Mouse (Mus musculus): ENCODE results near the gene Rdh7.
"Not testable (repeated sequence)": the region's sequence is repeated elsewhere in the genome, so short reads cannot be mapped to it uniquely, and the experiment has no call there.

Gene Rdh7

GRCm38 (mm10) chr10:127888605-127889004 is at the start of gene Rdh7:
Rdh7 (minus strand) TSS chr10:127888817.
- no peak for DNase-seq (ENCODE audit: low spot score)

GRCm38 (mm10) chr10:127937428-127938010 is 48.9 kb upstream of the Rdh7 start:
- DNase-seq (ENCODE audit: low spot score), result no peak

DNA sequence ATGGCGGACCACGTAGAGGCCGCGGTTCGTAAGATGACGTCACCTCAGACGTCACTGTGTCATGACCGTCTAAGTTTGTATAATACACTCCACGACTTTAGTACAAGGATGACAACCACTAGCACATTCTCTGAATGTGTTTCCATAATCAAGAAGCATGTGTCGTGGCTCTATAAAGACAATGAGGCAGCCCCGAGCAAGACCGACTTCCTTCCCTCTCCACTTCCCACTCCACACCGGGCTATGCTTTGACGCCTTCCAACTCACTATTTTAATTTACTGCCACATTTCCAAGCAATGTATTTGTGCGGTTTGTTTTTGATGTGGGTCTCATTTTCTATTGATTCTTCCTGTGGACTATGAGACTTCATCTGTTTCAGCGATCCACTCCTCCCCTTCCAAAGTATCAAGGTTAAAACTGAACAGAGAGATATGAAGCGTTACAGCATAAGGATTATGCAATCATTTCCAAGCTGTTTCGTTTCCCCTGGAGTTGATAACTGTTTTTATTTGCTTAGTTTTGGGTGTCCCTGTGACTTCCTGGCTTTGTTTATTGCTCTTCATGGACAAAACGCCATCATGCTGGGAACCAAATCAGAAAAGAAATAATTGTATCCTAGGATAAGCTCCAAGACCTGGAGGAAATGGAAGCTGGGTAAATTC is 48.3 kb upstream of the Rdh7 start:
- no peak for DNase-seq (ENCODE audit: low spot score)

GRCm38 (mm10) chr10:127936271-127936670 is 47.7 kb upstream of the Rdh7 start:
- no peak for DNase-seq (ENCODE audit: low spot score)

- DNase-seq (ENCODE audit: low spot score), result no peak
Observed at GRCm38 (mm10) chr10:127932290-127932926, 43.8 kb upstream of the Rdh7 start.

GRCm38 (mm10) chr10:127927737-127928136 is 39.1 kb upstream of the Rdh7 start:
- DNase-seq (ENCODE audit: low spot score), result no peak

DNA sequence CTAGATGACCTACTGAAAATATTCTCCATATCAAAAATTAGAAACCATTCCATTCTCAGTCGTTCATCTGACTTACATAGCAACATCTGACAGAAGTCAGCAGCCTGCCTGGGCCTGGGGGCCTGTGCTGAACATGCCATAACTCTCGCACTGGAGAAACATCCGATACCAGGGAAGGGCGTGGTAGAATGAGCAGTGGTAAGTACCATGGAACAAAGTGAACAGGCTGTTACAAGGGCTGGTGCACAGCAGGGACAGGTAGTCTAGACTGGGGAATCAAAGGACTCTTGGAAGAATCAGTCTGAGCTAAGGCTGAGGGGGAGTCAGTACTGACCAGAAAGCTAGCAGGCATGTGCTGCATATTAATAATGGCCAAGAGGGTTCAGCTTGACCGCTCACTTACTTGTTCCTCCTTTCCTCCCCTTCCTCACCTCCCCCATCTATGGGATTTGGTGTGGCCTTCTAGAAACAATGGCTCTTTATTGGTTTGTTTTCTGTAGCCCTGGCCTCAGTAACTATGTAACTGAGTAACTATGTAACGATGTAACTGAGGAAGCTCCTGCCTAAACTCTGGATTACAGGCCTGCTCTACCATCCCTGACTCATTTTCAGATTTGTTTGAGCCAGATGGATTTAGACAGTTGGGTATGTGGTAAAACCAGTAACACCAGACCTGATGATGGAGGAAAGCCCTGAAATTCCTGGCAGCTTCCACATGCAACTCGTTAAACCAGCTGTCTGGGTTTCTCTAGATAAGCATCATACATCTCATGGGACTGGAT is 36.2 kb upstream of the Rdh7 start:
- DNase-seq (ENCODE audit: low spot score), result no peak

DNA sequence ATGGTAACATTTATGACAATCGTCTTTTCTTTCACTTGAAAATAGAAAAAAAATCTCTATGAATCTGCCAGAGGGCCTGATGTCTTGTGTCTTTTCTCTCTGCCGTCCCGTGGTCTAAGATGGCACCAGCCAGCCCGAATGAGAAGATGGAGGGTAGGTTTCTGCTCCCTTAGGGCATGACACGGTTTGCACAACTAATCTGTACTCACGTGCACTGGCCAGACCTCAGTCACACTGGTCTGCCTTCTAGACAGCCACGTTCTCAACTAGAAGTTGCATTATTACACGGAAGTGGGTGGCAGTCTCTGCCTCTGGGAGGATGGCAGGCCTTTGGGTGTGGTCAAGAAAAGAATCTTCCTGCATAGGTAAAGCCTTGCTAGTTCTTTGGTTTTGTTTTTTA is 34.4 kb upstream of the Rdh7 start:
- DNase-seq (ENCODE audit: low spot score), result no peak

- no peak for DNase-seq (ENCODE audit: low spot score)
Observed at GRCm38 (mm10) chr10:127922241-127922640, 33.6 kb upstream of the Rdh7 start.

- DNase-seq (ENCODE audit: low spot score), result no peak
Observed at GRCm38 (mm10) chr10:127917651-127918050, 29.0 kb upstream of the Rdh7 start.

DNA sequence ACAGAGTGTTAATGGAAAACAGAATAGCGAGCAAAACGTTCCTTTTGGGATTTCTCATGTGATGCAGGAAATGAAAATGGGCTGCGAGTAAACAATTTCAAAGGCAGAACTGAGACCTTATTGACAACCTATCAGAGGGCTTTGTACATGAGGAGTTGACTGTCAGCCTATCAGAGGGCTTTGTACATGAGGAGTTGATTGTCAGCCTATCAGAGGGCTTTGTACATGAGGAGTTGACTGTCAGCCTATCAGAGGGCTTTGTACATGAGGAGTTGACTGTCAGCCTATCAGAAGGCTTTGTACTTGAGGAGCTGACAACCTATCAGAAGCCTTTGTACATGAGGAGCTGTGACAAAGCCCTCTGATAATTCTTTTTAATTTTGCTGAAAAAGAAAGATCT is 28.6 kb upstream of the Rdh7 start:
- not testable (repeated sequence) for DNase-seq (ENCODE audit: low spot score)

GRCm38 (mm10) chr10:127915578-127915977 is 27.0 kb upstream of the Rdh7 start:
- no peak for DNase-seq (ENCODE audit: low spot score)

DNA sequence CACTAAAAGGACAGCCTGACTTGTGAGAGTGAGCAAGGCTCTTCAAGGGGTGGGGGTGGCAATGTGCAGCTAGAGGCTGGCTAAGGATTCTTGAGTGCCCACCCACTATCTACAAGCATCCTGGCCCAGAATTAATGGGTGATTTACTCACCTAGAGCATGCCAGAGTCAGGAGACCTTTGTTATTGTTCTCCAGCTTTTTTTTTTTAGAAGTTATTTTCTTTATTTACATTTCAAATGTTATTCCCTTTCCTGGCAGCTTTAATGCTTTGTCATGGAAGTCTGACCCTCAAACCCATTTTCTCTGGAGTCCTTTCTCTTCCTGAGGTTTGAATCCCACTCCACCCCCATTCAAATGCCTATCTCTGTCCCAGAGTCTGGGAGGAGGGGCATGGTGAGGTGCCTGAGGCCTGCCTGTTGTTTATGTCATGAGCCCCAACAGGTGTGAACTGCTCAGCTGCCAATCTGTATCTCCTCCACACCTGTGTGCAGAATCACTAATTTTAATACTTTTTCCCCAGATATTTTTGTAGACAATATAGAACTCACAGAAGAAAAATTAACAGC is 18.9 kb upstream of the Rdh7 start:
- no peak for DNase-seq (ENCODE audit: low spot score)

DNA sequence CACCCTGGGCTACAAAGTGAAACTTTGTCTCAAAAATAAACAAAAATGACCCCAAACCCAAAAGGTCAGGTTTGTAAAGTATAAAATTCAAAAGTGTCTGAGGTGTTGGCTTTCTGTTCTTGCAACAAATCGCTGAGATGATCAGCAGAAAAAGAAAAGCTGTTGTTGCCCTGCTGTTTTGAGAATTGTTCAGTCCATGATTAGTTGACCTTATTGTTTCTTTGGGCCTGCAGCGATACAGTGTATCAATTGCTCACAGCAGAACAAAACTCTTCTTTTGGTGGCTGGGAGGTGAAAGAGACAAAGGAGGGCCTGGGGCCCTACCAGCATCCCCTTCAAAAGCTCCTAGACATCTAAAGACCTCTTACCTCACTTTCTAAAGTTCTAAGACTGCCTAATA is 17.5 kb upstream of the Rdh7 start:
- DNase-seq (ENCODE audit: low spot score), result no peak

GRCm38 (mm10) chr10:127904718-127905446 is 16.3 kb upstream of the Rdh7 start:
- no peak for DNase-seq (ENCODE audit: low spot score)

- DNase-seq (ENCODE audit: low spot score), result no peak
Observed at GRCm38 (mm10) chr10:127903116-127903515, 14.5 kb upstream of the Rdh7 start.

DNA sequence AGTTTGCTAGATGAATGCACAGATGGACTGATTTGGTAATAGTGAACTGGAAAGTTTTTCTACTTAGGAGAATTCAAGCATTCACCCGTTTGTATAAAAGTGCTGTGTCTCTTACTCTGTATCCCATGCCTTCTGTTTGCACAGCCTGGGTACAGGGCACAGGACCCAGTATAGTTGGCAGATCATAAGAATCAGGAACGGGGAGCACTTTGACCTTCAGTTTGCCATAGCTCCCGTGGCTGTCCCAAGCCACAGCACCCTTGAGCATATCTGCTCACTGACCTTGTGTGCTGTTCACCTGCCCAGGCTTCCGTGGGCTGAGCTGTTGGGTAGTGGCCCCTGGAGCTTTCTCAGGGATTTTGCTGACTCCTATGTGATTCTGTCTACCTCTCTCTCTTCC is 13.1 kb upstream of the Rdh7 start:
- no peak for DNase-seq (ENCODE audit: low spot score)

- DNase-seq (ENCODE audit: low spot score), result no peak
Observed at GRCm38 (mm10) chr10:127899783-127900182, 11.2 kb upstream of the Rdh7 start.

DNA sequence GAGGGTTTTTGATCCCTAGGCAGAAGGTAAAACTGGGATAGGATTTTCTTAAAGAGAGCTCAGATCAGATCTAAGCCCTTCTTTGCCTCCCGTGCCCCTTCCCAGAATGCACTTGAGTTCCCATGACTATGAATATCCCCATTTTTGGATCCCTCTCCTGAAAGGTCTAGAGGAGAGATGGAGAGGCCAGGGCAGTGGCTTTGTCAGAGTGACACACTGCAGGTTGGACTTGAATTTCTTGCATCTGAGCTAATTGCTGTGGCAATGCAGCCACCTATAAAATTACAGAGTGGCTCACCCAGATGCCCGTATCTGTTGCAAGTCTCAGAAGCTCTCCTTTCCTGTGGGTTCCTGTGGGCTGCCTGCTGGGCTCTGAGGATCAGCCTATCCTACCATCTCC is 9.6 kb upstream of the Rdh7 start, which contains the start of gene Sdr9c7:
Gene Sdr9c7 (plus strand): TSS at position 301 of the 400 bp plus-strand sequence.
- DNase-seq (ENCODE audit: low spot score), result no peak

DNA sequence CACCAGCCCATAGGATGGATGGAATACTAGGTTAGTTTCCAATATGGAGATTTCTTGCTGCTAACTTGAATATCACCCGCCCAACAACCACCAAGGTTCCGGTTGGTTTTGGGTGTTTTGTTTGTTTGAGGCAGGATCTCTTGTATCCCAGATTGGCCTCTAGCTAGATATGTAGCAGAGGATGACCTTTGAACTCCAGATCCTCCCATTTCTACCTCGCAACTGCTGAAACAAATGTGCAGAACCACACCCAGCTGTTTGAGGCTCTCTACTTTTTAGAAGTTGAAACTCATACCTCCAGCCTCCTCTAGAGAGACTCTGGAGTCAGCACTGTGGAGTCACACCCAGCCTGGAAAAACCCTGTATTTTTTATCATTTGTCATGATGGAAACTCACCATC is 8.9 kb upstream of the Rdh7 start:
- DNase-seq (ENCODE audit: low spot score), result no peak

DNA sequence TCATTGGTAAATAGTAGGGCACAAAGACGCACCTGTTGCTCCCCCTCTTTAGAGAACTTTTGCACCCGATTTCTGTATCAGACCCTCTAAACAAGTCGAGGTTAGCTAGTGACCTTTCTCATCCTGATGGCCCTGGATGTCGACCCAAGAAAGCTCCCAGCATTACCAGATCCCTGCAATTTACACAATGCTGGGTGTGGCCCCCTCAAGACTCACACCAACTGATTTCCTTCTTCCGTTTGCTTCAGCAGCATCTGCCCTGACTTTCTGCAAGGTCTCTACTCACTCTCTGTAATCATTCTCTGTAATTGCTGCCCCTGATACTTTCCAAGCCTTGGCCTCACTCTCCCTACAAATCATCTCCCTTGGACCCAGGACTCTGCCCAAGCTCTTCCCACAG is 8.1 kb upstream of the Rdh7 start:
- DNase-seq (ENCODE audit: low spot score), result no peak

All from urinary bladder, postnatal 10 days (tissue).